Mouse (Mus musculus) adrenal gland, adult 18-20 months (tissue): ENCODE data around the gene Gm17402. TPM values are rescaled to one million over a fixed set of nuclear protein-coding genes. Genes with fewer than 3 reads are reported as not detected.

Experiments used
- total RNA-seq, 2 experiments: library from RNA; stranded (reverse); gene quantifications; 1 replicate in 1 of 2; 2 replicates in 1 of 2; pipeline ENCODE4 v1.2.3; 2021

Gene Gm17402
- total RNA-seq, 2 experiments from 2014 or later, result not detected

Other genes starting within 250 kb of the Gm17402 start
- 1 to 10 TPM; 2.0 to 2.1 TPM for gene Mlf1, start 1.1 kb downstream of the Gm17402 start, total RNA-seq
- gene Gfm1, start 54.9 kb upstream of the Gm17402 start, total RNA-seq, result 100 to 1,000 TPM; 111 to 121 TPM
- 10 to 100 TPM in 1 of 2 experiments, 1 to 10 TPM in 1; 6.9 to 10.4 TPM for gene Lxn, start 88.8 kb upstream of the Gm17402 start, total RNA-seq
- under 1 TPM; 0.23 to 0.83 TPM for gene Rarres1, start 140.4 kb upstream of the Gm17402 start, total RNA-seq
- gene Mfsd1, start 207.6 kb upstream of the Gm17402 start, total RNA-seq, result 10 to 100 TPM; 55.5 to 66.2 TPM